Mouse (Mus musculus): ENCODE measurements around the gene Ddx41. TPM values are rescaled to one million over a fixed set of nuclear protein-coding genes. Genes with fewer than 3 reads are reported as not detected.

Ddx41 gene
- polyA plus RNA-seq, 1 experiment = 53.6 TPM

Other genes starting within 250 kb of the Ddx41 start
- gene Prelid1, start 216.2 kb downstream of the Ddx41 start, polyA plus RNA-seq (2012; rRNA removed) = 245 and 271 TPM in 2 replicates
- gene Rab24, start 214.7 kb downstream of the Ddx41 start, polyA plus RNA-seq (2012; rRNA removed) = 82.7 and 84.8 TPM in 2 replicates
- 1.3 and 2.2 TPM in 2 replicates for gene Mxd3, start 206.8 kb downstream of the Ddx41 start, polyA plus RNA-seq (2012; rRNA removed)
- gene Lman2, start 173.9 kb downstream of the Ddx41 start, polyA plus RNA-seq (2012; rRNA removed) = 319 and 353 TPM in 2 replicates
- 2.4 and 2.8 TPM in 2 replicates for gene Rgs14, start 166.9 kb downstream of the Ddx41 start, polyA plus RNA-seq (2012; rRNA removed)
- gene Slc34a1, start 138.5 kb downstream of the Ddx41 start, polyA plus RNA-seq (2012; rRNA removed) = 0.34 and 0.91 TPM in 2 replicates
- 0.26 and 0.49 TPM in 2 replicates for gene Pfn3, start 121.4 kb downstream of the Ddx41 start, polyA plus RNA-seq (2012; rRNA removed)
- 0.12 and 0.55 TPM in 2 replicates for gene F12, start 109.9 kb downstream of the Ddx41 start, polyA plus RNA-seq (2012; rRNA removed)
- 36.1 and 44.1 TPM in 2 replicates for gene Grk6, start 91.6 kb downstream of the Ddx41 start, polyA plus RNA-seq (2012; rRNA removed)
- gene Prr7, start 72.4 kb downstream of the Ddx41 start, polyA plus RNA-seq (2012; rRNA removed) = 1.9 and 3.4 TPM in 2 replicates
- gene Dbn1, start 48.5 kb downstream of the Ddx41 start, polyA plus RNA-seq (2012; rRNA removed) = 20.5 and 24.4 TPM in 2 replicates
- 79.3 and 81.5 TPM in 2 replicates for gene Pdlim7, start 23.0 kb downstream of the Ddx41 start, polyA plus RNA-seq (2012; rRNA removed)
- gene Dok3, start 7.4 kb downstream of the Ddx41 start, polyA plus RNA-seq (2012; rRNA removed) = 5.5 and 6.7 TPM in 2 replicates
- 51.3 and 57.7 TPM in 2 replicates for gene Fam193b, start 34.5 kb upstream of the Ddx41 start, polyA plus RNA-seq (2012; rRNA removed)
- 166 and 199 TPM in 2 replicates for gene Tmed9, start 37.1 kb upstream of the Ddx41 start, polyA plus RNA-seq (2012; rRNA removed)
- gene B4galt7, start 63.2 kb upstream of the Ddx41 start, polyA plus RNA-seq (2012; rRNA removed) = 20.3 and 25.3 TPM in 2 replicates
- 29.0 and 30.2 TPM in 2 replicates for gene Caml, start 86.3 kb upstream of the Ddx41 start, polyA plus RNA-seq (2012; rRNA removed)
- 13.6 and 13.9 TPM in 2 replicates for gene Ddx46, start 98.4 kb upstream of the Ddx41 start, polyA plus RNA-seq (2012; rRNA removed)
- gene B230219D22Rik, start 156.5 kb upstream of the Ddx41 start, polyA plus RNA-seq (2012; rRNA removed) = 35.5 and 35.6 TPM in 2 replicates
- 57.4 and 58.7 TPM in 2 replicates for gene Txndc15, start 178.0 kb upstream of the Ddx41 start, polyA plus RNA-seq (2012; rRNA removed)
- 22.1 and 30.1 TPM in 2 replicates for gene Pcbd2, start 190.7 kb upstream of the Ddx41 start, polyA plus RNA-seq (2012; rRNA removed)
- 0.41 and 0.66 TPM in 2 replicates for gene Catsper3, start 247.9 kb upstream of the Ddx41 start, polyA plus RNA-seq (2012; rRNA removed)